Mouse (Mus musculus): ENCODE results near the gene Tmem274.

The Tmem274 gene

DNA sequence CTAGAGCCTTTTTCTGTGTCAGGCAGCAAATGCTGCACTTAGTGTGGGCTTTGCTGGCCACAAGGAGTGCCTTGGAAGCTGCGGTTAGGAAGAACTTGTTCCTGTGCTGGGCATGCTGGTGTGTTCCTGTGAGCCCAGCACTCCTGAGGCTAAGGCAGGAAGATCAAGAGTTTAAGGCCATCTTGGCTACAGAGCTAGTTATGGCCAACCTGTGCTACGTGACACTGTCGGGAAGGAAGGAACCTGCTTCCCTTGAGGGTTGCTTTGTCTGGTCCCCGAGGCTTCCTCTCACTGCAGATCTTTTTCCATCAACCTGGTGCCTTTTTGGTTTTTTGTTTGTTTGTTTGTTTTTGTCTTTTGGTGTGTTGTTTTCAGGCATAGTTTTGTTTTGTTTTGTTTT is 48.0 kb downstream of the Tmem274 start:
- no peak for ATAC-seq (ENCODE audit: low TSS enrichment)

DNA sequence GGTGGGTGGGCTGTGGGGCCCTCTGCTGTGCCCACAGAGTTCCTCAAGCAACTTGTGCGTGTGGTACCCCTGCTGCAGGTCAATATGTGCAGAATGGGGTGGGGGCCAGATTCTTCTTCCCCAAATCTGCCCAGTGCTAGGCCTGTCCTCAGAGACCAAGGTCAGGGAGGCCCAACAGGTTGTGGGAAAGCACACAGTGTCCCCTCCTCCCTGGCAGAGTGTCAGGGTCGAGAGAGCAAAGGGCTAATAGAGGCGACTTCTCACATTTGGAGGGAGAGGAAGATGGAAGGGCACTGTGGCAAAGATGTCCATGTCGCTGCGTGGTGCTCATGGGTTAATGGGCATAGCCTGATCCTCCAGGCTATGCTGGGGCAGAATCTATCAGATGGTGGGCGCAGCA is 48.6 kb downstream of the Tmem274 start:
- no peak for ATAC-seq (ENCODE audit: low TSS enrichment)

DNA sequence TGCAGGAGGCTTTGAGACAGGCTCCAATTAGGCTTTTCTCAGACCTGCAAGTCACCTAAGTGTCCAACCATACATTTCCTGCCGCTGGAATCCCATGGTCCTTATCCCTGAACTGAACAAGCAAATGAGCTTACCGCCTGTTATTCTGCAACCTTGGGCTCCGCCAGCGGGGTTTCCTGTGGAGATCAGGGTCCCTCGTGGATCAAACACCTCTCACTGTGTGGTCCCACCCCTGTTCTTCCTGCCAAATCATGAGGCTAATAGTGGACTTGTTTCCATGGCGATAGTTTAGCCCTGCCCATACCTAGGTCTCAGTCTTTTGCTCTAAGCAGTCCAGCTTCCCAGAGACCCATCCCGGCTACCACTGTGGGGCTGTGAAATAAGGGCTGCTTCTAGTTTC is 49.2 kb downstream of the Tmem274 start:
- ATAC-seq (ENCODE audit: low TSS enrichment) = no peak

DNA sequence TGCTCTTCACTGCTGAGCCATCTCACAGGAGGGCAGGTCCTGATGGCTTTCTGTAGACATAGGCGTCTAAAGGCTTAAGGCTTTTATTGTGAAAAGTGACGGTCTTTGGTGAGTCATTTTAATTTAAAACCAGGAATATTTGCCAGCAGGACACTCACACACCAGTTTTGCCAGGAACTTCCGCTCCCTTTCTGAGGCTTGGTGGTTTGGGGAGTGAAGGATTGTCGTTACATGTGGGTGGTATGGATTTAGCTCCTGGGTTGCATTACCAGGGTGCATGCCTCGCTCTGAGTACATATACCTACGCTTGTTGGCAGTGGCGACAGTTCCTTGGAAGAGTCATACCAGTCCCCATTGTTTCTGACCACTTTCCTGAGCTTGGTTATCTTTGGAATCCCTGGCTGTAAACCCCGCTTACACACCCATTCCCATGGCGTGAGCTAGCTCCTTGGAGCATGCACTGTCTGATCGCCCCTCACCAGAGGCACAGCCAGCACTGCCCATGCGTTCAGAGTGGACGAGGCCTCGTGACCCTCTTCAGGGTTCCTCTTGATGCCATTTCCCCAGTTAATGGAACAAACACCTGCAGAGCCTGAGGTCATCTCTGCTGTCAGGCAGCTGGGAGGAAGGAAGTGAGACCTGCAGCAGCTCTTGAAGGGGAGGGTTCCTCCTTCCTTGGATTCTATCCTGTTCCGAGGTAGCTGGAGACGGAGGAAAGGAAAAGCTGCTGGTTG is 50.6 kb downstream of the Tmem274 start:
- peak; percentile 57; the same call in 1 of the 2 replicates for ATAC-seq (ENCODE audit: low TSS enrichment)

DNA sequence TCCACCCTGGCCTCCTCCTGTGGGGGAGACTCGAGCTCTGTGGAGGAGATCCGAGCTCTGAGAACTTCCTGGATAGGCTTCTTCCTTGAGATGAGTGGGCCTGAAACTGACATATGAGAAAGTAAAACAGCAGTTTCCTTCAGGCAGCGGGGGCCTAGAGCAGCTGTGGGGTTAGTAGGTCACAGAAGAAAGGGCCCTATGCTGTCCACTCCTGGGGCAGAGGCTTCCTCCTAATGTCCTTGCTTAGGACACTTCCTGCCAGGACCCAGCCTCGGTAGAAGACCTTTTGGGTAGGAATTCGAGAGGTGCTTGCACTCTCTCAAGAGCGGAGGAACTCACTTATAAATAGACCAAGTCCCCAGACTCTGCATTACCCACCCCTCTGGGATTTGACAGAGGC is 52.5 kb downstream of the Tmem274 start:
- no peak for ATAC-seq (ENCODE audit: low TSS enrichment)

All from frontal cortex, adult (tissue).